Mouse (Mus musculus) testis, adult 2 months (tissue): ENCODE results near the gene Cd46.

ENCODE experiments used
- CTCF ChIP-seq: fragments of 200-500 bp; IDR thresholded peaks from 2 replicates; pipeline ENCODE4 v1.5.1; 2012; ENCODE audit warnings: low read depth, mild to moderate bottlenecking, inconsistent platforms, low read length, moderate library complexity; ENCODE audit not compliant: control insufficient read depth, insufficient read depth, insufficient replicate concordance
- POLR2A ChIP-seq: fragments of 200-500 bp; IDR thresholded peaks from 2 replicates; pipeline ENCODE4 v1.6.1; 2012; ENCODE audit warnings: low read depth, mild to moderate bottlenecking, inconsistent platforms, low read length, moderate library complexity; ENCODE audit not compliant: control insufficient read depth

DNA sequence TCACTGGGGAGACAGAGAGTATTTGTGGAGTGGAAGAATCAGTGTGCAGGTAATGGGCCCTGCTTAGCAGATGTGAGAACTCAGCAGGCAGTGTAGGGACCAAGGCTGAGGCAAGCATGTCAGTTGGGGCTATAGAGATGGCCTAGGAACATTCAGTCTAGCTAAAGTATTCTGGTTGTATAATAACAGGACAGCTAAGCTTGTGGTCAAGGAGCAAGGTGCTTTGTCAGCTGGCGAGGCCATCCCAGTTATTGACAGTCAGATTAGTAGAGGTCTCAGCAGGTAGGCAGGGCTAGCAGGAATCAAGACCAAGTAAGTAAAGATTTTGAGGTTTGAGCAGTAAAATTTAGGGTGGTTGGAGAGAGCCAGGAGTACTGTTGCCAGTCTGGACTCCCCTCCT, 93.7 kb downstream of the Cd46 start:
- TF ChIP-seq CTCF (no peak), POLR2A (no peak)
